Mouse (Mus musculus) kidney, postnatal 0 days (tissue): ENCODE measurements around the gene Nfxl1. TPM values are rescaled to one million over a fixed set of nuclear protein-coding genes. Genes with fewer than 3 reads are reported as not detected.

Source experiments
- ATAC-seq: fragments of 200-750 bp; cut with Nextera tagmentation; replicated peaks from 2 replicates; pipeline ENCODE4 v1.8.0; 2017; ENCODE audit warnings: low read depth, moderate number of reproducible peaks, moderate TSS enrichment, moderate library complexity; ENCODE audit not compliant: low FRiP score
- DNase-seq: peaks from one replicate; pipeline ENCODE4 v3.0.0-alpha.2; 2016; ENCODE audit warnings: low spot score
- H3K27ac ChIP-seq: fragments of 300-500 bp; sonication (generic); 2 replicates; pipeline ENCODE4 v1.5.1; 2014; ENCODE audit warnings: mild to moderate bottlenecking
- H3K27me3 ChIP-seq: fragments of 300-500 bp; sonication (generic); 2 replicates; pipeline ENCODE4 v1.6.1; 2014; ENCODE audit warnings: low read length, mixed read lengths; ENCODE audit not compliant: insufficient read depth
- H3K36me3 ChIP-seq: fragments of 300-500 bp; sonication (generic); 2 replicates; pipeline ENCODE4 v1.6.1; 2014; ENCODE audit warnings: low read length, mixed read lengths; ENCODE audit not compliant: insufficient read depth
- H3K4me1 ChIP-seq: fragments of 300-500 bp; sonication (generic); replicated peaks from 2 replicates; pipeline ENCODE4 v1.6.1; 2014; ENCODE audit warnings: antibody characterized with exemption, low read length, mixed read lengths; ENCODE audit not compliant: insufficient read depth
- H3K4me2 ChIP-seq: fragments of 300-500 bp; sonication (generic); 2 replicates; pipeline ENCODE4 v1.6.1; 2014; ENCODE audit warnings: mild to moderate bottlenecking, low read length, moderate library complexity, mixed read lengths
- H3K4me3 ChIP-seq: fragments of 300-500 bp; sonication (generic); replicated peaks from 2 replicates; pipeline ENCODE4 v1.5.1; 2014; ENCODE audit warnings: low read depth, low read length
- H3K9ac ChIP-seq: fragments of 300-500 bp; sonication (generic); 2 replicates; pipeline ENCODE4 v1.6.1; 2014; ENCODE audit warnings: low read depth, low read length
- H3K9me3 ChIP-seq: fragments of 300-500 bp; sonication (generic); replicated peaks from 2 replicates; pipeline ENCODE4 v1.6.1; 2016; ENCODE audit warnings: low read length, inconsistent platforms, mixed read lengths
- CTCF ChIP-seq: IDR thresholded peaks from 2 replicates; pipeline ENCODE4 v1.5.1; 2016; ENCODE audit warnings: antibody characterized with exemption, low read depth, mild to moderate bottlenecking, moderate library complexity
- WGBS: fragments of 180-500 bp; shearing (Covaris S2); extraction: QIAGEN DNeasy Blood & Tissue Kit; methylation state at CpG from one replicate; pipeline ENCODE4 v1.1.7; 2014; 5-methylcytosine and 5-hydroxymethylcytosine counted together
- polyA plus RNA-seq: library from polyadenylated mRNA; unstranded; fragments of >200 nt; fragmentation: Nextera tagmentation; extraction: Ambion mirVana; gene quantifications from 2 replicates; pipeline ENCODE4 v1.2.1, GENCODE M21; 2015

Gene Nfxl1
- polyA plus RNA-seq, 1 experiment from 2014 or later, result 18.4 TPM

DNA sequence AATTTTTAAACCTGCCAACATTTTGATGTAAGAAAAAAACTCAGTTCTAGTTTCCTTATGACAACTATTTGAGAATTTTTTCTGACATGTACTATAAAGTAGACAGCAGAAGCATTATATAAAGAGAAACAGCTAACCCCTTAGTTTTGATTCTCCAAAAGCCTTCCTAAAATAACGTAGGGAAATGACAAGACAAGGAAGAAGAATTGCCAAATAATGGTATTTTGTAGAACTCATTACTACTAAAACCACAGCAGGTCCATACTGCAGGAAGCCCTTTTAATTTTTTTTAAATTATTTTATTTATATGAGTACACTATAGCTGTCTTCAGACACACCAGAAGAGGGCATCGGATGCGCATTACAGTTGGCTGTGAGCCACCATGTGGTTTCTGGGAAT, 8.3 kb downstream of the Nfxl1 start:
- no peak for ATAC-seq
- H3K27ac ChIP-seq, result no peak overlapping the region
- H3K4me3 ChIP-seq, result no peak overlapping the region
- H3K9ac ChIP-seq, result no peak overlapping the region
- DNase-seq, result no peak
- TF ChIP-seq CTCF, result no peak
- no peak overlapping the region for H3K4me2 ChIP-seq
- H3K27me3 ChIP-seq, result no peaks in the 10 kb centered on the region
- no peaks in the 10 kb centered on the region for H3K4me1 ChIP-seq
- no peaks in the 10 kb centered on the region for H3K9me3 ChIP-seq
- peaks cover 10% of the 10 kb centered on the region for H3K36me3 ChIP-seq
- WGBS, result 91% methylated on average over 3 of the region's 3 CpGs

DNA sequence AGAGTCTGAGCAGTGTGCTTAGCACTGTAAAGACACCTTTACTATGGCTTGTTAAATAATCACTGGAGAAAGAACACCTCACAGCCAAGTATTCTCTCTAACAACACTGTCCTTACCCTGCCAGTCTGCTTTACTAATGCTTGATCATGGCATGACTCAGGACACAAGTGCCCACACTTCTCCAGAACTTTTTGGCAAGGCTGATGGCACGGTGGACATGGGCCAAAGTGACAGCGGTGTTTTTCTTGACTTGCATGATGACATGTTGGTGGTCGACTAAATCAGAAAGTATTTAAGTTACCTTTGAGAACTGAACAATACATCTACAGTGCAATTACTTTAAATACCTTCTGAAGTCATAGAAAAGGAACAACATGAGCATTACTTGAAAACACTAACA, 30.6 kb downstream of the Nfxl1 start:
- WGBS, result 96% methylated on average over 3 of the region's 3 CpGs
- H3K27me3 ChIP-seq, result no peaks in the 10 kb centered on the region
- H3K9ac ChIP-seq, result no peak overlapping the region
- no peak overlapping the region for H3K4me3 ChIP-seq
- TF ChIP-seq CTCF, result no peak
- no peak for DNase-seq
- peaks cover 27% of the 10 kb centered on the region for H3K36me3 ChIP-seq
- ATAC-seq, result no peak
- H3K9me3 ChIP-seq, result no peaks in the 10 kb centered on the region
- no peak overlapping the region for H3K27ac ChIP-seq
- no peaks in the 10 kb centered on the region for H3K4me1 ChIP-seq
- no peak overlapping the region for H3K4me2 ChIP-seq

DNA sequence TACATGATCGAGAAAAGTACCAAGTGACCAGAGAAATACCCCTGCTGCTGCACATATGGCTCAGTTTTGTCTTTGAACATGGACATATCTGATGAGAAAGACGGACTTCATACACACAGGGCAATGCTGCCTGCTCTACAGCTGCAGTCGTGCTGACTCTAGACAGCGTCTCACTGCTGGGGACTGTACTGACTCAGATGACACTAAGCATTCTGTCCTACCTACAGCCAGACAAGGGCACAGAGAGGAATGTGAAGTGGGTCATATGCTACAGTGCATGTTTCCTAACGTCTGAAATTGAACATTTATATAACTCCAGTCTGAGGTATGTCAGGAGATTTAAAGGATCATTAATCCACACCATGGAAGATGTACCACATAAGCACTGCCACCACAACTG, 45.7 kb downstream of the Nfxl1 start:
- ATAC-seq (no peak), DNase-seq (no peak)
- no peak overlapping the region for H3K27ac ChIP-seq
- H3K9me3 ChIP-seq, result no peaks in the 10 kb centered on the region
- no peak for TF ChIP-seq CTCF
- H3K27me3 ChIP-seq, result no peaks in the 10 kb centered on the region
- no peaks in the 10 kb centered on the region for H3K4me1 ChIP-seq
- no peak overlapping the region for H3K4me3 ChIP-seq
- H3K9ac ChIP-seq, result no peak overlapping the region
- H3K4me2 ChIP-seq, result no peak overlapping the region
- 82% methylated on average over 5 of the region's 5 CpGs for WGBS
- H3K36me3 ChIP-seq, result peaks cover 19% of the 10 kb centered on the region

DNA sequence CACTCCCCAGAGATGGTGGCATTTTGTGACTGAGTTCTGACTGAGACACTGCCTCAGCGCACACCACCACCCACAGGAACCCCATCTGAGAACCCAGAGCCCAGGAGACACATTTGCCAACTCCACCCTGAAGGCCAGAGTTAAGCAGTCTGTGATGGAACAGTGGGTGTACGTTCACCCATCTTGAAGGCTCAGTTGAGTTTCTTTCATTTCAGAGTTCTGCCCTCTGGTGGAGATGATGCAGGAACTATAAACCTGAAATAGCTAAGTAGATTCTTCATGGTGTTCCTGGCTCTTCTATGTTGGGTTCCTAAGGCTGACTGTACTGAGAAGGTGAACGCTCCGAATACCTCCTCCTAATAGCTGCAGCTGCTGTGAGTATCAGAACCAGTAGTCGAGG, 53.7 kb downstream of the Nfxl1 start:
- 75% methylated on average over 5 of the region's 5 CpGs for WGBS
- H3K4me2 ChIP-seq, result no peak overlapping the region
- H3K27me3 ChIP-seq, result peaks cover 19% of the 10 kb centered on the region
- H3K27ac ChIP-seq, result no peak overlapping the region
- TF ChIP-seq CTCF, result peak; percentile 75
- ATAC-seq (0 out of 2 replicates have a peak, but pooled peaks have one; percentile 35), DNase-seq (peak; percentile 72)
- H3K36me3 ChIP-seq, result no peaks in the 10 kb centered on the region
- peaks cover 14% of the 10 kb centered on the region for H3K4me1 ChIP-seq
- H3K9ac ChIP-seq, result no peak overlapping the region
- no peak overlapping the region for H3K4me3 ChIP-seq
- no peaks in the 10 kb centered on the region for H3K9me3 ChIP-seq

DNA sequence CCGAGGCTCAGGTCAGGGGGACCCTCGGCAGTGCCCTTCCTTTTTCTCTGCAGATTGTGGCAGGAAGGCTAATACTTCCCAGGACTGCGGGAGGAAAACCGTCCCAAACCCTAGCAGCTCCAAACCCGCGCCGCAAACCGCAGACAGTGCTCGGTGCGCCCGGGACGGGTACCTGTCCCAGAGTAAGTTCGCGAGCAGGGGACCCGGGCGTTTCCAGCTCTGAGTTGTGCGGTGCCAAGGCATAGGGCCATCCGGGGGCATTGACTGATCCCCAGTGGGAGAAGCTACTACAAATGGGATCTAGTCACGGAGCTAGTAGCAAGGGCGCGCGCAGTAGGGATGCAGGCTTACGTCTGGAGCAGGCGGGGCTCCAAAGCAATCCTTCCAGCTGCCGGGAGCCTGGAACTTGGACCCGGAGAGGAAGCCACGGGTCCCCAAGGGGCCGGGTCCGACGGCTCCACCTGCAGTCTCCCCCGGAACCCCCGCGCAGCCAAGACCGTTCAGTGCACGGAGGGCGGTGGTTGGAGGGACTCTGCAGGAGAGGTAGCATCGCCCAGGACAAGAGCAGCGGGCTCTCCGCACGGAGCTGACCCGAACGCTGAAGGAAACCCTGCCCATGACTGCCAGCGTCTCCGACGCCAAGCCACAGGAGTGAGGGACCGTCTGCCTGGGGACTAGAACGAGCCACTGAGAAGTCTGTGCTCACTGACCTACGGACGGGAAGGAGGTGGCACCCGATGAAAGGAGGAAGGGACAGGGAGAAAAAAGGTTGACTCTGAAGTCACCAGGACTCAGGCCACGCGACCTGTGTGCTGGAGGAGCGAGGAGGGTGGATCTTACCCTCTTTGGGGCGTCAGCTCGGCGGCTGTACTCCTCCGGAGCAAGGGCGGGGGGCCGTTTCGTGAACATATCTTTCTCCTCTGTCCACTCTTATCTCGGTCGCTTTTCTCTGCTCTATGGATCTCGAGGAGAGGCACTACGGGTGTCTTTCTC, 55.7 kb downstream of the Nfxl1 start, which contains the start of gene Corin:
Corin (minus strand) TSS at position 943 of the 993 bp plus-strand sequence.
- ATAC-seq (peak; percentile 54; the same call in 1 of the 2 replicates), DNase-seq (no peak)
- Histone ChIP-seq H3K4me3 (peak within 1 kb of the TSS; percentile 40), H3K27me3 (peaks cover 19% of the 10 kb centered on the region), H3K36me3 (no peaks in the 10 kb centered on the region), H3K4me2 (peak within 1 kb of the TSS; percentile 70), H3K9me3 (no peaks in the 10 kb centered on the region), H3K9ac (peak within 1 kb of the TSS; percentile 44), H3K27ac (no peak within 1 kb of the TSS), H3K4me1 (peaks cover 14% of the 10 kb centered on the region)
- WGBS, result 1% methylated on average over 64 of the region's 64 CpGs
- no peak for TF ChIP-seq CTCF

DNA sequence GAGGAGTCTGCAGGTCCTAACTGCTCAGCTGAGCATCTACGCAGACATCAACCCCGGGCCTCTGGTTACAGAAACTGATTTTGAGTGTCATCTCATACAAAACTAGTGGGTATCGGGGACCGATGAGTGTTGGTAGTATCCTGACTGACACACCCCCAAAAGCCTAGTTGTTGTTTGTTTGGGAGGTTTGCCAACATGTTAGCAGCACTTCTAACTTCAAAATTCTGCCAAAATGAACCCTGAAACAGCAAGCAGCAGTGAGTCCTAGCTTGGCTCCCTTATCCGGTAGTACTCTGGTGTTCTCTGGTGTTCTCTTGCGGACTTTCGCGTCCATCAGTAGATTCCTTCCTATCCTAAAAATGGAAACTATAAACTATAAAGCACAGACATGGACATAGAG, 56.7 kb downstream of the Nfxl1 start:
- Histone ChIP-seq H3K4me2 (peak overlapping the region; percentile 70), H3K27me3 (peaks cover 19% of the 10 kb centered on the region), H3K36me3 (no peaks in the 10 kb centered on the region), H3K4me1 (peaks cover 14% of the 10 kb centered on the region), H3K4me3 (peak overlapping the region; percentile 40), H3K9ac (no peak overlapping the region), H3K27ac (no peak overlapping the region), H3K9me3 (no peaks in the 10 kb centered on the region)
- no peak for ATAC-seq
- WGBS, result 57% methylated on average over 8 of the region's 8 CpGs
- DNase-seq, result peak; percentile 35
- TF ChIP-seq CTCF, result peak; percentile 6; the same call in 1 of the 2 replicates
